Mouse (Mus musculus): ENCODE results near the gene Dip2b.

Gene Dip2b

DNA sequence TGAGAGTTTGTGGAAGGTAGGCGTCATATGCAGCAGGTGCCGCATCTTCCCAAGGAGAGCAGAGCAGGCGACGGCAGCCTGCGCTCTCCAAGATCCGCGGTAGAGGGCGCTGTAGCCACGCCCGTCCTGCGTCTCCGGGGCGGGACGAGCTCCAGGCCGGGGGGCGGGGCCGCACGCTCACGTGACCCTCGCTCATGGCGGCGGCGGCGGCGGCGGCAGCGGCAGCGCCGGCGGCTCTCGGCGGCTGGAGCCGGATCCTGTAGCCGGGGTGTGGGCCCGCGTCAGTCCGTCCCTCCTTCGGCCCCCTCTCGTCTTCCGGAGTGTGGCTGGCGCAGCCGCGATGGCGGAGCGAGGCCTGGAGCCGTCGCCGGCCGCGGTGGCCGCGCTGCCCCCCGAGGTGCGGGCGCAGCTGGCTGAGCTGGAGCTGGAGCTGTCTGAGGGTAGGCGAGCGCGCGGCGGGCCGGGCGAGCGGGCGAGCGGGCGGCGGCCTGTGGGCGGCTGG lies at the start of gene Dip2b:
Dip2b (plus strand) TSS at position 195 of the 502 bp plus-strand sequence.
- peak; percentile 96 for DNase-seq (ENCODE audit: inconsistent ontology term)

GRCm38 (mm10) chr15:99993100-99993499 lies 45.4 kb upstream of the Dip2b start:
- DNase-seq (ENCODE audit: inconsistent ontology term), result no peak

DNA sequence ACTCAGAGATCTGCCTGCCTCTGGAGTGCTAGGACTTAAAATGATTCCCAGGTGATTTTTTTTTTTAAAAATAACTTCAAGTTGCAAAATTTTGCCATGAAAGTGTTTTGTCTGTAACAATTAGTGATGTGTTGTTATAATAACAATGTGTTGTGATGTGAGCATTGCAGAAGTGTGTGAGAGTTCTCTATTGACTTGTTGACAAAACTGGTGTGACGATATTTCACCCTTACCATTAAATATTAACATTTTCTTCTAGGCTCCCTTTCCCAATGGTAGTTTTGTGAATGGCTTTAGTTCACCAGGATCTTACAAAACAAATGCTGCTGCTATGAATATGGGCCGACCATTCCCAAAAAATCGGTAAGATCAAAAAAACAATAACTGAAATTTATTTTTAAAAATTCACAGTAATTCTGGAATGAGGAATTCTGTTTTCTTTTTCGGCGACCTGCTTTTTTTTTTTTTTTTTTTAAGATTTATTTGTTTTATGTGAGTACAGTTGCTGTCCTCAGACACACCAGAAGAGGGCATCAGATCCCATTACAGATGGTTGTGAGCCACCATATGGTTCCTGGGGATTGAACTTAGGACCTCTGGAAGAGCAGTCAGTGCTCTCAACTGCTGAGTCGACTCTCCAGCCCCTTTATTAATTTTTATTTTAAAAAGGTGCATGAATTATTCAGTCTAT lies 41.2 kb upstream of the Dip2b start:
- DNase-seq (ENCODE audit: inconsistent ontology term), result no peak

GRCm38 (mm10) chr15:99999390-99999789 lies 39.1 kb upstream of the Dip2b start:
- no peak for DNase-seq (ENCODE audit: inconsistent ontology term)

DNA sequence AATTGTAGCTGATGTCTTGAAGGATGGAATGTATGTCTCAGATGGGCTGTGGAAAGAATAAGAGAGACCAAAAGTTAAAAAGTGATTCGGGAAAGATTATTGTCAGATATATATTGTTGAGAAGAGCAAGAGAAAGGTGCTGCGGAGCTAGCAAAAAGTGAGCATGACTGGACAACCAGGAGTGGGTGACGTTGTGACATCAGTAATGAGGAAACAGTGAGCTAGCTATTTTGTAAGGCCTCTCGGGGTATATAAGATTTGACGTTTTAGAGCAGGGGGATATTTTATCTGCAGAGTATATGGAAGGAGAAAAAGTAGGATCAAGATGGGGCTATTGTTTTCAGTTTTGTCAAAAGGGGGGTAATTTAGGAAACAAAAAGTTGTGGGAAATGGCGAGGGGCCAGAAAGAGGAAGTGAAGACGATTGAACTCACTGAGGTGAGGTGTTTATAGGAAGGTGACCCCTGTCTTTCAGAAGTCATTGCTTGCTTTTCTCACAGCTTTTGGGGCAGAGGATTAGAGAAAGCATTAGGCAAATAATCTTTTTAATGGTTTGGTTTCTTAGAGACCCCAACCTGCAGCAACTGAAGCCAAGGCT lies 33.7 kb upstream of the Dip2b start:
- DNase-seq (ENCODE audit: inconsistent ontology term), result no peak

GRCm38 (mm10) chr15:100006180-100006579 lies 32.3 kb upstream of the Dip2b start:
- no peak for DNase-seq (ENCODE audit: inconsistent ontology term)

- DNase-seq (ENCODE audit: inconsistent ontology term), result no peak
Observed at GRCm38 (mm10) chr15:100018280-100018899, 20.1 kb upstream of the Dip2b start.

GRCm38 (mm10) chr15:100021175-100021574 lies 17.3 kb upstream of the Dip2b start:
- DNase-seq (ENCODE audit: inconsistent ontology term), result no peak

- peak; percentile 50 for DNase-seq (ENCODE audit: inconsistent ontology term)
Observed at GRCm38 (mm10) chr15:100022923-100023322, 15.5 kb upstream of the Dip2b start.

DNA sequence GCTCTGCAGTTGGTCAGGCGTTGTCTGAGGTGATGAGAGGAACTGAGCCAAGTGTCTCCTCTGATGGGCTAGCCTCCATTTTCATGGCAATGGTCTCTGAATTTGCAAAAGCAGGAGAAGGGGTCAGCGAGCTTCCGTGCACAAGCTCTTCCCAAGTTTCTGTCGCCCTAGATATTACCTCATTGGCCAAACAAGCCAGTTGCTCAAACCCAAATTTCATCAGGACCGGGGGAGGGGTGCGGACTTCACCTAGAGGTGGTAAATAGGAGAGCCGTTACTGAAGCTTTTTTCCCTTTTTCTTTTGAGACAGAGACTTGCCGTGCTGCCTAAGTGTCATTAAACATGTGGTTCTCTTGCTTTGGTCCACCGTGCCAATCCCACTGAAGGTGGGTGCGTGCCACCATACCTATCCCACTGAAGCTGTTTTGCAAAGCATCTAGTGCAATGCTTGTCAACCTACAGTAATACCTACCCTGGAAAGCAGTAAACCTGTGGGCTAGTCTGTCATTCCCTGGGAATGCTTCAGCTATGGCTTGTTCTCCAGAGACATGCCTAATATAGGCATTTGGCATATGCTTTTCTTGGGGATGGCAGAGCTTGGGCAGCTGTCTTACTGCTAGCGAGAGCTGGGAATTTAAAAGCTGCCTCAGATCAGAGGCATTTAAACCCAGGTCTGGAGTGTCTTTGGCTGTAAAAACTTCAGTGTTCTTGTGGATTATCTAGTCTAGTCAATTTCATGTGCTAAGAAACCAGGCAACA lies 13.2 kb upstream of the Dip2b start:
- no peak for DNase-seq (ENCODE audit: inconsistent ontology term)

- DNase-seq (ENCODE audit: inconsistent ontology term), result no peak
Observed at GRCm38 (mm10) chr15:100028133-100028532, 10.3 kb upstream of the Dip2b start.

GRCm38 (mm10) chr15:100029497-100029896 lies 9.0 kb upstream of the Dip2b start:
- DNase-seq (ENCODE audit: inconsistent ontology term), result no peak

GRCm38 (mm10) chr15:100029900-100030299 lies 8.6 kb upstream of the Dip2b start:
- DNase-seq (ENCODE audit: inconsistent ontology term), result no peak

DNA sequence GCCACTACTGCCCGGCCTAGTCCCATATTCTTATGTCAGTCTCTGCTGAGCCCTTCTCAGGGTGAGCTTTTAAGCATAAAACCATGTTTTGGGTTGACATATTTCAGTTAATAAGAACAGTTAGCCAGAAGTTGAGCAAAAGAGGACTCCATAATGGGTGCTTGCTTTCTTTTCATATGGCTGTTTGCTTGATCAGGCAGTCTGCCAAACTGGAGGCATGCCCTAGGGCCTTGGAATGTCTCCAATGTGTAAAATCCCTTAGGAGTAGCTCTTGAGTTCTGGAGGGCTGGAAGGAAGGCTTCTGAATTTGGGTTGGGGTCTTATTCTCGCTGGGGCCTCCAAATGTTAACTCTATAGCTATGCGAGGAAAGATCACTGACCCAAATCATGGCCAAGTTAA lies 5.9 kb upstream of the Dip2b start:
- DNase-seq (ENCODE audit: inconsistent ontology term), result no peak

- DNase-seq (ENCODE audit: inconsistent ontology term), result peak; percentile 75
Observed at GRCm38 (mm10) chr15:100039001-100039701, 687 bp downstream of the Dip2b start.

DNA sequence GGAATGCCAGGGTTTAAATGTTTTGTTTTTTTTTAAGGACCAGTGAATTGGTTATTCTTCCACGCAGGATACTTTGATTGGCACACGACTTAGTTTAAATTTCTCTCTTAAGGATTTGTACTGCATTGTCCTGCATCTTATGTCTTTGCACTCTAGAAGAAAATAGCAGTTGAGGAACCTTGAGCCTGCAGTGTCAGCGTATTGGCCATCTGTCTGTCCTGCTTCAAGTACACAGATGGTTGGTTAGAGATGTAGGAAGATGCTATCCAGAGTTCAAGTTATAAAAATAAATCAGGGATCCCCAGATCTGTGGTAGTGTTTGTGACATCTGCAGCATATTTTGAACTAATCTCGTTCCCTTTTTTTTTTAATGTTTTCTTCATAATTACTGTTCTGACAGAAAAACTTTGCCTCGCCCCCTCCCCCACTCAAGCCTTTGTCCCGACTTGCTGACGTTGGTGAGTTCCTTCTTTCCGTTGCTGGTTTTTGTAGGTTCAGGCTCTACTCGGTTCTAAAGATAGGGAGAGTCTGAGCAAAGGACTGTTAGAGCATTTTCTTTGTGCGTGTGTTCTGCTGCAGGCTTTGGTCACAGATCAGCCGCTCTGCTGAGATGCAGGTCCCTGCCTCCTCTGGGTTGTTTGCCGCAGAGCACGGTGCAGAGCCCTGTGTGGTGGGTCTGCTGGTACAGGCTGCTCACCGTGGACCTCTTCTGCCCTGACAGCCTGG lies 2.2 kb downstream of the Dip2b start:
- peak; percentile 43 for DNase-seq (ENCODE audit: inconsistent ontology term)

GRCm38 (mm10) chr15:100041267-100042047 lies 3.0 kb downstream of the Dip2b start:
- DNase-seq (ENCODE audit: inconsistent ontology term), result no peak

GRCm38 (mm10) chr15:100042048-100042400 lies 3.6 kb downstream of the Dip2b start:
- DNase-seq (ENCODE audit: inconsistent ontology term), result no peak

GRCm38 (mm10) chr15:100045576-100045975 lies 7.1 kb downstream of the Dip2b start:
- DNase-seq (ENCODE audit: inconsistent ontology term), result no peak

DNA sequence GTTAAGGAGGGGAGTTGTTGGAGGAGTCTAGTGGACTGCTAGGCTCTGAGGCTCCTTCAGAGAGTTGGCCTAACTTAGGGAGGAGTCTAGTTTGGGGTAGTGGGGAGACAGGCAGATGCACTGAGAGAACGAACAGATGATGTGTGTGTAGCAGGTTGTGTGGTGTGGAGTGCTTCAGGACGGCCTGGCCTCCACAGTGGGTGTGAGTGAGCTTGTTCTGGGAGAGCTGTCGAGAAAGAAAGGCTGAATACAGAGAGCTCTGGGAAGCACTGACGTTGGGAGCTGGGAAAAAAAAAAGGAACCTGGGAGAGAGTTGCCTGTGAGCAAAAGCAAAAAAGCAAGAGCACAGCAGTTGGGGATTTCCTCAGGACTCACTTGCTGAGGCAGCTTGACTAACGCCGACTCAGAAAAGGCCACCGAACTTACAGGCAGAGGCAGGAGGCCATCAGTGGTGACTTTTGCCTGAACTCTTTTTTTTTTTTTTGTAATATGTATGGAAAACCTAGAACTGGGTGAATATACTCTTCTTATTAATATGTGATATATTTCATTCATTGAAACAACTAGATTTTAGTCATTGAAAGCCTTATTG lies 11.1 kb downstream of the Dip2b start:
- DNase-seq (ENCODE audit: inconsistent ontology term), result no peak

Measured in Muller cell, postnatal 12 days (primary cell).